Mouse (Mus musculus) MEL (cell line): ENCODE results near the gene Derl3. TPM values are rescaled to one million over a fixed set of nuclear protein-coding genes. Genes with fewer than 3 reads are reported as not detected.

ENCODE experiments used
- DNase-seq: peaks from one replicate; pipeline ENCODE4 v3.0.0; 2011; ENCODE audit warnings: low read depth, low spot score
- H3K27ac ChIP-seq: 2 replicates; pipeline ENCODE4 v1.5.1; 2012; ENCODE audit warnings: low read depth, mild to moderate bottlenecking, control low read depth, low read length, moderate library complexity; ENCODE audit not compliant: control insufficient read depth
- H3K27me3 ChIP-seq, 2 experiments: fragments of 150-350 bp in 1 of 2; sonication (generic) in 1 of 2; 2 replicates each; pipeline ENCODE4 v1.6.1; 2012; ENCODE audit warnings: low read length in 2 of 2, mild to moderate bottlenecking in 2 of 2, improper control_type of control experiment in 1 of 2, moderate library complexity in 1 of 2; ENCODE audit not compliant: insufficient read depth in 2 of 2, control insufficient read depth in 1 of 2
- H3K36me3 ChIP-seq, 2 experiments: 2 replicates each; pipeline ENCODE4 v1.6.1; 2012 to 2014; ENCODE audit warnings: low read length in 2 of 2, improper control_type of control experiment in 1 of 2, inconsistent platforms in 1 of 2, mild to moderate bottlenecking in 1 of 2; ENCODE audit not compliant: insufficient read depth in 2 of 2, control insufficient read depth in 1 of 2
- H3K4me1 ChIP-seq, 2 experiments: fragments of 150-350 bp in 1 of 2; sonication (generic) in 1 of 2; 2 replicates each; pipeline ENCODE4 v1.6.1; 2012; ENCODE audit warnings: low read length in 2 of 2, improper control_type of control experiment in 1 of 2, mild to moderate bottlenecking in 1 of 2; ENCODE audit not compliant: insufficient read depth in 2 of 2, control insufficient read depth in 1 of 2
- H3K4me3 ChIP-seq, 2 experiments: fragments of 150-350 bp in 1 of 2; sonication (generic) in 1 of 2; 2 replicates each; pipeline ENCODE4 v1.5.1; 2012; ENCODE audit warnings: low read depth in 2 of 2, low read length in 2 of 2, mild to moderate bottlenecking in 2 of 2, moderate library complexity in 2 of 2, control low read depth in 1 of 2, improper control_type of control experiment in 1 of 2; ENCODE audit not compliant: control insufficient read depth in 1 of 2, insufficient read depth in 1 of 2
- H3K79me2 ChIP-seq: 2 replicates; pipeline ENCODE4 v1.6.1; 2012; ENCODE audit warnings: mild to moderate bottlenecking, low read length, moderate library complexity; ENCODE audit not compliant: control insufficient read depth, poor library complexity, insufficient read depth
- H3K9ac ChIP-seq: 2 replicates; pipeline ENCODE4 v1.6.1; 2012; ENCODE audit warnings: low read depth, mild to moderate bottlenecking, control low read depth, low read length, moderate library complexity; ENCODE audit not compliant: control insufficient read depth, poor library complexity, severe bottlenecking
- H3K9me3 ChIP-seq: fragments of 150-350 bp; sonication (generic); replicated peaks from 2 replicates; pipeline ENCODE4 v1.6.1; 2012; ENCODE audit warnings: mild to moderate bottlenecking, low read length, improper control_type of control experiment, moderate library complexity; ENCODE audit not compliant: insufficient read depth
- CTCF ChIP-seq, 3 experiments: IDR thresholded peaks in 2 of 3; conservative IDR thresholded peaks in 1 of 3; 2 replicates each; pipeline ENCODE4 v1.5.1; 2011 to 2012; ENCODE audit warnings: low read length in 3 of 3, low read depth in 2 of 3, mild to moderate bottlenecking in 2 of 3, improper control_type of control experiment in 1 of 3, inconsistent platforms in 1 of 3, mixed read lengths in 1 of 3, moderate library complexity in 1 of 3; ENCODE audit not compliant: control insufficient read depth in 1 of 3, insufficient read depth in 1 of 3, poor library complexity in 1 of 3, severe bottlenecking in 1 of 3
- EP300 ChIP-seq, 2 experiments: IDR thresholded peaks; 2 replicates each; pipeline ENCODE4 v1.6.1; 2011; ENCODE audit warnings: improper control_type of control experiment in 2 of 2, low read length in 2 of 2, low read depth in 1 of 2, mild to moderate bottlenecking in 1 of 2
- ETS1 ChIP-seq: IDR thresholded peaks from 2 replicates; pipeline ENCODE4 v1.6.1; 2012; ENCODE audit warnings: low read depth, mild to moderate bottlenecking, inconsistent platforms, low read length, improper control_type of control experiment, moderate library complexity
- GATA1 ChIP-seq: IDR thresholded peaks from 2 replicates; pipeline ENCODE4 v1.6.1; 2011; ENCODE audit warnings: low read depth, low read length, improper control_type of control experiment
- HCFC1 ChIP-seq: IDR thresholded peaks from 2 replicates; pipeline ENCODE4 v1.6.1; 2012; ENCODE audit warnings: low read depth, mild to moderate bottlenecking, inconsistent platforms, low read length, improper control_type of control experiment, moderate library complexity
- MAFK ChIP-seq: IDR thresholded peaks from 2 replicates; pipeline ENCODE4 v1.6.1; 2011; ENCODE audit warnings: low read depth, mild to moderate bottlenecking, low read length, improper control_type of control experiment, borderline replicate concordance
- MEF2A ChIP-seq: IDR thresholded peaks from 2 replicates; pipeline ENCODE4 v1.6.1; 2014; ENCODE audit warnings: low read depth, mild to moderate bottlenecking, inconsistent platforms, low read length, improper control_type of control experiment; ENCODE audit not compliant: poor library complexity, insufficient replicate concordance, severe bottlenecking; ENCODE audit errors: extremely low read depth
- MYB ChIP-seq: IDR thresholded peaks from 2 replicates; pipeline ENCODE4 v1.6.1; 2011; ENCODE audit warnings: mild to moderate bottlenecking, low read depth, low read length, improper control_type of control experiment
- MYC ChIP-seq: IDR thresholded peaks from 2 replicates; pipeline ENCODE4 v1.6.1; 2011; ENCODE audit warnings: low read depth, mild to moderate bottlenecking, low read length, improper control_type of control experiment, moderate library complexity
- NRF1 ChIP-seq: IDR thresholded peaks from 2 replicates; pipeline ENCODE4 v1.6.1; 2014; ENCODE audit warnings: low read depth, mild to moderate bottlenecking, inconsistent platforms, low read length, improper control_type of control experiment, moderate library complexity; ENCODE audit not compliant: poor library complexity, insufficient read depth, severe bottlenecking
- POLR2A ChIP-seq, 2 experiments: IDR thresholded peaks; 2 replicates each; pipeline ENCODE4 v1.6.1; 2011 to 2012; ENCODE audit warnings: low read length in 2 of 2, mild to moderate bottlenecking in 2 of 2, control low read depth in 1 of 2, improper control_type of control experiment in 1 of 2, low read depth in 1 of 2, moderate library complexity in 1 of 2; ENCODE audit not compliant: control insufficient read depth in 1 of 2, insufficient read depth in 1 of 2, poor library complexity in 1 of 2
- POLR2AphosphoS5 ChIP-seq: IDR thresholded peaks from 2 replicates; pipeline ENCODE4 v1.6.1; 2012; ENCODE audit warnings: low read depth, borderline replicate concordance, mild to moderate bottlenecking, inconsistent platforms, low read length, moderate library complexity, mixed read lengths
- RCOR1 ChIP-seq: IDR thresholded peaks from 2 replicates; pipeline ENCODE4 v1.6.1; 2012; ENCODE audit warnings: low read depth, mild to moderate bottlenecking, inconsistent platforms, low read length, improper control_type of control experiment
- SMC3 ChIP-seq: IDR thresholded peaks from 2 replicates; pipeline ENCODE4 v1.6.1; 2011; ENCODE audit warnings: low read depth, low read length, improper control_type of control experiment
- TCF12 ChIP-seq: IDR thresholded peaks from 2 replicates; pipeline ENCODE4 v1.6.1; 2014; ENCODE audit warnings: low read depth, mild to moderate bottlenecking, inconsistent platforms, low read length, improper control_type of control experiment, moderate library complexity
- USF1 ChIP-seq: IDR thresholded peaks from 2 replicates; pipeline ENCODE4 v1.6.1; 2014; ENCODE audit warnings: low read depth, mild to moderate bottlenecking, inconsistent platforms, low read length, improper control_type of control experiment, moderate library complexity
- ZC3H11A ChIP-seq: IDR thresholded peaks from 2 replicates; pipeline ENCODE4 v1.6.1; 2012; ENCODE audit warnings: low read depth, mild to moderate bottlenecking, inconsistent platforms, low read length, improper control_type of control experiment
- ZKSCAN1 ChIP-seq: IDR thresholded peaks from 2 replicates; pipeline ENCODE4 v1.6.1; 2012; ENCODE audit warnings: low read depth, mild to moderate bottlenecking, inconsistent platforms, low read length, improper control_type of control experiment, moderate library complexity
- ZMIZ1 ChIP-seq: IDR thresholded peaks from 2 replicates; pipeline ENCODE4 v1.6.1; 2012; ENCODE audit warnings: low read depth, mild to moderate bottlenecking, inconsistent platforms, low read length, improper control_type of control experiment, moderate library complexity
- polyA plus RNA-seq, 2 experiments: library from polyadenylated mRNA; stranded (reverse) in 1 of 2; unstranded in 1 of 2; fragments of >175 nt in 1 of 2; fragments of >200 nt in 1 of 2; gene quantifications; 2 replicates each; pipeline versions ENCODE4 v1.2.1 to v1.2.4; 2012; ENCODE audit warnings: low replicate concordance in 2 of 2, low read depth in 1 of 2; ENCODE audit not compliant: insufficient read length in 2 of 2, insufficient read depth in 1 of 2, missing spikeins in 1 of 2
- total RNA-seq: library from RNA; depleted of rRNA; stranded (reverse); fragments of 300-350 nt; gene quantifications from 2 replicates; pipeline ENCODE4 v1.2.3, GENCODE M21; 2012

Derl3 gene
- total and polyA plus RNA-seq, 3 experiments: 0.69 to 1.5 TPM; not detected in 1

DNA sequence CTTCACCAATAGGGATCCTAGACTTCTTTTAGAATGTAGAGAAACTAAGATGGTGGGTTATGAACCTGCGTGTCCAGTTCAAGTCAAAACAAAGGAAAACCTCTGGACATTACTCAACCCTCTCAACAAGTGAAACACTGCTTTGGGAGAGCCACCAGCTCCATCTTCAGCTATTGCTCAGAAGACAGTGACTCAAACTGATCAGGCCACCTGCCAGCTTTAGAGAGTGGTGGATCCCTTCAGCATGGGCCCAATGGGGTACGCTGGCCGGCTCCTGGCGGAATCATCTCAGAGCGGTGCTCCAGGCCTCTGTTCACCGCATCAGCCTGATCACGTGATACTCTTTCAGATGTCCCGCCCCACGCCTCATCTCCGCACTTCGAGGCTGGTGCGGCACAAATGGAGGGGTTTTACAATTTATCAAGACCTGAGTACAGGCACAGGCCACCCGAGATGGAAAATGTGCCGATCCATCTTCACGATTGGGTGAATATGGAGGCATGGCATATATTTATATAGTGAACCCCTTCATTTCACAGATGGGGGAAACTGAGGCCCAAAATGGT, 37.7 kb upstream of the Derl3 start:
- no peak overlapping the region for H3K9ac ChIP-seq
- H3K27ac ChIP-seq: no peak overlapping the region
- no peak overlapping the region for H3K4me3 ChIP-seq
- peaks cover 0 to 10% of the 10 kb centered on the region in 2 experiments; a peak in 2 of 4 replicates for H3K36me3 ChIP-seq
- no peaks in the 10 kb centered on the region for H3K27me3 ChIP-seq
- H3K4me1 ChIP-seq: peaks cover 3 to 10% of the 10 kb centered on the region in 2 experiments; a peak in 3 of 4 replicates
- TF ChIP-seq TCF12 (no peak), MEF2A (no peak), HCFC1 (no peak), ETS1 (no peak), CTCF (IDR thresholded peaks at IDR 0.05 in 2 of 3, conservative IDR thresholded peaks at IDR 0.05 in 1 of 3; ENCODE audit: control insufficient read depth in 1 of 3, insufficient read depth in 1 of 3, low read depth in 2 of 3, low read length in 3 of 3, poor library complexity in 1 of 3, severe bottlenecking in 1 of 3) (no peak), GATA1 (no peak), EP300 (IDR thresholded peaks at IDR 0.05; ENCODE audit: low read depth in 1 of 2, low read length in 2 of 2) (no peak), RCOR1 (no peak), POLR2AphosphoS5 (no peak), ZC3H11A (no peak), USF1 (no peak), ZMIZ1 (no peak), ZKSCAN1 (no peak), MYB (no peak), NRF1 (no peak), MYC (no peak), SMC3 (no peak), MAFK (no peak), POLR2A (IDR thresholded peaks at IDR 0.05; ENCODE audit: control insufficient read depth in 1 of 2, insufficient read depth in 1 of 2, low read depth in 1 of 2, low read length in 2 of 2, poor library complexity in 1 of 2) (no peak)
- TF ChIP-seq, all 39 proteins: peak for 0
- DNase-seq: no peak
- Histone ChIP-seq H3K79me2 (peaks cover 16% of the 10 kb centered on the region), H3K9me3 (no peaks in the 10 kb centered on the region)
